Mouse (Mus musculus) ES-E14 (cell line): ENCODE measurements around the gene R3hcc1l. TPM values are rescaled to one million over a fixed set of nuclear protein-coding genes. Genes with fewer than 3 reads are reported as not detected.

Experiments used
- DNase-seq: peaks from one replicate; pipeline ENCODE4 v3.0.0-alpha.2; 2013; ENCODE audit warnings: low read depth, low spot score
- H3K27ac ChIP-seq: 2 replicates; pipeline ENCODE4 v1.5.1; 2012; ENCODE audit warnings: low read depth, mild to moderate bottlenecking, low read length, moderate library complexity, mixed read lengths; ENCODE audit not compliant: poor library complexity, insufficient read depth, severe bottlenecking
- H3K36me3 ChIP-seq: 2 replicates; pipeline ENCODE4 v1.6.1; 2012; ENCODE audit warnings: mild to moderate bottlenecking, low read length, moderate library complexity, mixed read lengths; ENCODE audit not compliant: control insufficient read depth, poor library complexity, insufficient read depth, severe bottlenecking
- H3K4me1 ChIP-seq, 2 experiments: fragments of 150-350 bp in 1 of 2; sonication (generic) in 1 of 2; 2 replicates each; pipeline ENCODE4 v1.6.1; 2012; ENCODE audit warnings: low read length in 2 of 2, mild to moderate bottlenecking in 1 of 2, mixed read lengths in 1 of 2; ENCODE audit not compliant: control insufficient read depth in 2 of 2, insufficient read depth in 2 of 2, poor library complexity in 1 of 2
- H3K4me3 ChIP-seq, 2 experiments: fragments of 150-350 bp in 1 of 2; sonication (generic) in 1 of 2; 2 replicates each; pipeline ENCODE4 v1.5.1; 2012; ENCODE audit warnings: low read length in 2 of 2, low read depth in 1 of 2, mild to moderate bottlenecking in 1 of 2, mixed read lengths in 1 of 2; ENCODE audit not compliant: insufficient read depth in 1 of 2, poor library complexity in 1 of 2, severe bottlenecking in 1 of 2
- H3K9ac ChIP-seq: 2 replicates; pipeline ENCODE4 v1.6.1; 2012; ENCODE audit warnings: low read depth, mild to moderate bottlenecking, low read length, mixed read lengths; ENCODE audit not compliant: poor library complexity, insufficient read depth, severe bottlenecking
- H3K9me3 ChIP-seq: fragments of 150-350 bp; sonication (generic); 2 replicates; pipeline ENCODE4 v1.6.1; 2012; ENCODE audit warnings: low read depth, mild to moderate bottlenecking, low read length; ENCODE audit not compliant: control insufficient read depth, insufficient read depth
- CHD2 ChIP-seq: IDR thresholded peaks from 2 replicates; pipeline ENCODE4 v1.6.1; 2014; ENCODE audit warnings: mild to moderate bottlenecking, low read depth, low read length, inconsistent platforms
- HCFC1 ChIP-seq: IDR thresholded peaks from 2 replicates; pipeline ENCODE4 v1.6.1; 2012; ENCODE audit warnings: low read length, inconsistent platforms, borderline replicate concordance; ENCODE audit not compliant: insufficient read depth
- MAFK ChIP-seq: IDR thresholded peaks from 2 replicates; pipeline ENCODE4 v1.6.1; 2014; ENCODE audit warnings: mild to moderate bottlenecking, low read depth, low read length, inconsistent platforms; ENCODE audit not compliant: insufficient read depth
- ZC3H11A ChIP-seq: IDR thresholded peaks from 2 replicates; pipeline ENCODE4 v1.6.1; 2012; ENCODE audit warnings: low read depth, mild to moderate bottlenecking, inconsistent platforms, low read length, borderline replicate concordance
- ZNF384 ChIP-seq: IDR thresholded peaks from 2 replicates; pipeline ENCODE4 v1.6.1; 2012; ENCODE audit warnings: low read depth, low read length, inconsistent platforms
- in situ Hi-C, 2 experiments: fragments of 600-800 bp; cut with MboI; formaldehyde crosslinking; loops; one replicate each; pipeline ENCODE4 v1.15.1; 2025; ENCODE audit warnings: low sequenced_read_pairs in 2 of 2, inconsistent platforms in 1 of 2; ENCODE audit not compliant: unreplicated experiment in 2 of 2
- total RNA-seq: library from RNA; depleted of rRNA; stranded (reverse); fragments of 300-350 nt; gene quantifications from 2 replicates; pipeline ENCODE4 v1.2.3, GENCODE M21; 2012

Gene R3hcc1l
- total RNA-seq, 1 experiment, result 8.0 TPM

DNA sequence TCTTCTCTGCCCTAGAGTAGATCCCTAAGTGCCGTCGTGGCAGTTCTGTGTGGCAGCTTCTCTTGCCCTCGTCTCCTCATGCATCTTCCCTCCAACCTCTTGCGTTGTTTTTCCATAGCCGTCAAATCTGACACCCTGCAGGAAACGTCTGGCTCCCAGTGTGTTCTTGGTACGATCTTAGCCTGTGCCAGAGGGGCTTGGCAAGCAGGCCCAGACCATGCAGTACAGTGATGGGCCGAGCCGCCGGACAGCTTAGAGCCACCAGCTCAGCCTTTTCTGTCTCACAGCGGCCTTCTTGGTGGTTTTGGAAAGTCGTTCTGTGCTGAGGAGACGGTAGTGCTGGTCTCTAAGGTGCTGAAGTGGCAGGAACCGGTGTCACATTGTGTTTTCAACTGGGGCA is 73.0 kb downstream of the R3hcc1l start:
- Histone ChIP-seq H3K4me3 (no peak overlapping the region), H3K36me3 (peaks cover 5% of the 10 kb centered on the region), H3K9me3 (no peaks in the 10 kb centered on the region), H3K4me1 (0 out of 4 replicates have a peak, but pooled peaks cover 0 to 2% of the 10 kb centered on the region in 2 experiments), H3K27ac (no peak overlapping the region), H3K9ac (no peak overlapping the region)
- DNase-seq, result no peak
- in situ Hi-C loops, result no loop called here
- no peak for TF ChIP-seq ZC3H11A
- TF ChIP-seq HCFC1, result no peak
- no peak for TF ChIP-seq CHD2
- no peak for TF ChIP-seq ZNF384

- TF ChIP-seq HCFC1 (no peak), CHD2 (no peak), ZC3H11A (no peak), MAFK (no peak), ZNF384 (no peak)
- H3K36me3 ChIP-seq, result peaks cover 5% of the 10 kb centered on the region; the same call in 1 of the 2 replicates
- no peak overlapping the region for H3K4me3 ChIP-seq
- H3K9me3 ChIP-seq, result no peaks in the 10 kb centered on the region
- in situ Hi-C loops, result no loop called here
- DNase-seq, result no peak
- no peak overlapping the region for H3K9ac ChIP-seq
- H3K27ac ChIP-seq, result no peak overlapping the region
- no peaks in the 10 kb centered on the region for H3K4me1 ChIP-seq
Observed at GRCm38 (mm10) chr19:42593456-42593855, 74.9 kb downstream of the R3hcc1l start.

GRCm38 (mm10) chr19:42595066-42595465 is 76.5 kb downstream of the R3hcc1l start:
- no peaks in the 10 kb centered on the region for H3K9me3 ChIP-seq
- H3K36me3 ChIP-seq, result peaks cover 5% of the 10 kb centered on the region; the same call in 1 of the 2 replicates
- H3K4me1 ChIP-seq, result no peaks in the 10 kb centered on the region
- no peak overlapping the region for H3K27ac ChIP-seq
- no peak for DNase-seq
- in situ Hi-C loops, result no loop called here
- H3K4me3 ChIP-seq, result no peak overlapping the region
- no peak overlapping the region for H3K9ac ChIP-seq
- TF ChIP-seq ZNF384 (no peak), HCFC1 (no peak), CHD2 (no peak), ZC3H11A (no peak), MAFK (no peak)

- TF ChIP-seq CHD2, result no peak
- no peak for TF ChIP-seq ZC3H11A
- TF ChIP-seq ZNF384, result no peak
- TF ChIP-seq HCFC1, result no peak
- no peak for TF ChIP-seq MAFK
- H3K9me3 ChIP-seq, result no peaks in the 10 kb centered on the region
- in situ Hi-C loops, result no loop called here
- H3K4me3 ChIP-seq, result no peak overlapping the region
- H3K9ac ChIP-seq, result no peak overlapping the region
- H3K27ac ChIP-seq, result no peak overlapping the region
- no peak for DNase-seq
- peaks cover 2% of the 10 kb centered on the region; the same call in 1 of the 2 replicates for H3K36me3 ChIP-seq
- no peaks in the 10 kb centered on the region for H3K4me1 ChIP-seq
Observed at GRCm38 (mm10) chr19:42597286-42597685, 78.7 kb downstream of the R3hcc1l start.

GRCm38 (mm10) chr19:42597896-42598295 is 79.3 kb downstream of the R3hcc1l start:
- in situ Hi-C loops, result no loop called here
- H3K36me3 ChIP-seq, result no peaks in the 10 kb centered on the region
- H3K4me1 ChIP-seq, result no peaks in the 10 kb centered on the region
- H3K9me3 ChIP-seq, result no peaks in the 10 kb centered on the region
- TF ChIP-seq ZNF384 (no peak), CHD2 (no peak), ZC3H11A (no peak), MAFK (no peak), HCFC1 (no peak)
- H3K9ac ChIP-seq, result no peak overlapping the region
- no peak for DNase-seq
- H3K4me3 ChIP-seq, result no peak overlapping the region
- H3K27ac ChIP-seq, result no peak overlapping the region
